Mouse (Mus musculus) ES-E14 (cell line): ENCODE measurements around the gene Klhdc4. TPM values are rescaled to one million over a fixed set of nuclear protein-coding genes. Genes with fewer than 3 reads are reported as not detected.

Experiments used
- DNase-seq: peaks from one replicate; pipeline ENCODE4 v3.0.0-alpha.2; 2013; ENCODE audit warnings: low read depth, low spot score
- H3K27ac ChIP-seq: 2 replicates; pipeline ENCODE4 v1.5.1; 2012; ENCODE audit warnings: low read depth, mild to moderate bottlenecking, low read length, moderate library complexity, mixed read lengths; ENCODE audit not compliant: poor library complexity, insufficient read depth, severe bottlenecking
- H3K36me3 ChIP-seq: 2 replicates; pipeline ENCODE4 v1.6.1; 2012; ENCODE audit warnings: mild to moderate bottlenecking, low read length, moderate library complexity, mixed read lengths; ENCODE audit not compliant: control insufficient read depth, poor library complexity, insufficient read depth, severe bottlenecking
- H3K4me1 ChIP-seq, 2 experiments: fragments of 150-350 bp in 1 of 2; sonication (generic) in 1 of 2; 2 replicates each; pipeline ENCODE4 v1.6.1; 2012; ENCODE audit warnings: low read length in 2 of 2, mild to moderate bottlenecking in 1 of 2, mixed read lengths in 1 of 2; ENCODE audit not compliant: control insufficient read depth in 2 of 2, insufficient read depth in 2 of 2, poor library complexity in 1 of 2
- H3K4me3 ChIP-seq, 2 experiments: fragments of 150-350 bp in 1 of 2; sonication (generic) in 1 of 2; 2 replicates each; pipeline ENCODE4 v1.5.1; 2012; ENCODE audit warnings: low read length in 2 of 2, low read depth in 1 of 2, mild to moderate bottlenecking in 1 of 2, mixed read lengths in 1 of 2; ENCODE audit not compliant: insufficient read depth in 1 of 2, poor library complexity in 1 of 2, severe bottlenecking in 1 of 2
- H3K9ac ChIP-seq: 2 replicates; pipeline ENCODE4 v1.6.1; 2012; ENCODE audit warnings: low read depth, mild to moderate bottlenecking, low read length, mixed read lengths; ENCODE audit not compliant: poor library complexity, insufficient read depth, severe bottlenecking
- H3K9me3 ChIP-seq: fragments of 150-350 bp; sonication (generic); 2 replicates; pipeline ENCODE4 v1.6.1; 2012; ENCODE audit warnings: low read depth, mild to moderate bottlenecking, low read length; ENCODE audit not compliant: control insufficient read depth, insufficient read depth
- CHD2 ChIP-seq: IDR thresholded peaks from 2 replicates; pipeline ENCODE4 v1.6.1; 2014; ENCODE audit warnings: mild to moderate bottlenecking, low read depth, low read length, inconsistent platforms
- HCFC1 ChIP-seq: IDR thresholded peaks from 2 replicates; pipeline ENCODE4 v1.6.1; 2012; ENCODE audit warnings: low read length, inconsistent platforms, borderline replicate concordance; ENCODE audit not compliant: insufficient read depth
- MAFK ChIP-seq: IDR thresholded peaks from 2 replicates; pipeline ENCODE4 v1.6.1; 2014; ENCODE audit warnings: mild to moderate bottlenecking, low read depth, low read length, inconsistent platforms; ENCODE audit not compliant: insufficient read depth
- ZC3H11A ChIP-seq: IDR thresholded peaks from 2 replicates; pipeline ENCODE4 v1.6.1; 2012; ENCODE audit warnings: low read depth, mild to moderate bottlenecking, inconsistent platforms, low read length, borderline replicate concordance
- ZNF384 ChIP-seq: IDR thresholded peaks from 2 replicates; pipeline ENCODE4 v1.6.1; 2012; ENCODE audit warnings: low read depth, low read length, inconsistent platforms
- in situ Hi-C, 2 experiments: fragments of 600-800 bp; cut with MboI; formaldehyde crosslinking; loops; one replicate each; pipeline ENCODE4 v1.15.1; 2025; ENCODE audit warnings: low sequenced_read_pairs in 2 of 2, inconsistent platforms in 1 of 2; ENCODE audit not compliant: unreplicated experiment in 2 of 2
- total RNA-seq: library from RNA; depleted of rRNA; stranded (reverse); fragments of 300-350 nt; gene quantifications from 2 replicates; pipeline ENCODE4 v1.2.3, GENCODE M21; 2012

Gene Klhdc4
- total RNA-seq, 1 experiment, result 65.9 TPM

- no peak for DNase-seq
- H3K9me3 ChIP-seq, result no peaks in the 10 kb centered on the region
- H3K4me3 ChIP-seq, result no peak overlapping the region
- in situ Hi-C loops, result no loop called here
- TF ChIP-seq HCFC1 (no peak), ZC3H11A (no peak), ZNF384 (no peak), CHD2 (no peak), MAFK (no peak)
- H3K27ac ChIP-seq, result no peak overlapping the region
- no peak overlapping the region for H3K9ac ChIP-seq
- no peaks in the 10 kb centered on the region for H3K36me3 ChIP-seq
- H3K4me1 ChIP-seq, result no peaks in the 10 kb centered on the region
These were observed 63.7 kb downstream of the Klhdc4 start for GRCm38 (mm10) chr8:121765594-121766138.

- in situ Hi-C loops, result no loop called here
- no peaks in the 10 kb centered on the region for H3K4me1 ChIP-seq
- no peak overlapping the region for H3K9ac ChIP-seq
- H3K36me3 ChIP-seq, result no peaks in the 10 kb centered on the region
- DNase-seq, result no peak
- no peaks in the 10 kb centered on the region for H3K9me3 ChIP-seq
- H3K4me3 ChIP-seq, result no peak overlapping the region
- TF ChIP-seq CHD2, result no peak
- no peak for TF ChIP-seq MAFK
- TF ChIP-seq ZNF384, result no peak
- TF ChIP-seq HCFC1, result no peak
- no peak for TF ChIP-seq ZC3H11A
- H3K27ac ChIP-seq, result no peak overlapping the region
These were observed 65.7 kb downstream of the Klhdc4 start for GRCm38 (mm10) chr8:121763700-121764013.

GRCm38 (mm10) chr8:121762999-121763699, 66.2 kb downstream of the Klhdc4 start:
- no peaks in the 10 kb centered on the region for H3K9me3 ChIP-seq
- H3K4me1 ChIP-seq, result no peaks in the 10 kb centered on the region
- H3K36me3 ChIP-seq, result no peaks in the 10 kb centered on the region
- H3K27ac ChIP-seq, result no peak overlapping the region
- no peak overlapping the region for H3K4me3 ChIP-seq
- no peak overlapping the region for H3K9ac ChIP-seq
- no peak for DNase-seq
- TF ChIP-seq MAFK, result no peak
- TF ChIP-seq ZC3H11A, result no peak
- TF ChIP-seq HCFC1, result no peak
- TF ChIP-seq ZNF384, result no peak
- no peak for TF ChIP-seq CHD2
- in situ Hi-C loops, result no loop called here

GRCm38 (mm10) chr8:121761480-121761879, 67.9 kb downstream of the Klhdc4 start:
- H3K36me3 ChIP-seq, result no peaks in the 10 kb centered on the region
- H3K9ac ChIP-seq, result no peak overlapping the region
- H3K27ac ChIP-seq, result no peak overlapping the region
- in situ Hi-C loops, result no loop called here
- H3K9me3 ChIP-seq, result no peaks in the 10 kb centered on the region
- peak; percentile 81 for DNase-seq
- no peak overlapping the region for H3K4me3 ChIP-seq
- TF ChIP-seq ZNF384 (no peak), ZC3H11A (no peak), HCFC1 (no peak), CHD2 (no peak), MAFK (no peak)
- no peaks in the 10 kb centered on the region for H3K4me1 ChIP-seq
